ENCODE assay signal across 8 mouse cellular contexts in genomic region chr4:133928576-133929277, GRCm38 (mm10). TPM values are rescaled to one million over a fixed set of nuclear protein-coding genes. Genes with fewer than 3 reads are reported as not detected.
DNase-seq lines count a peak whose midpoint lies in the region; ATAC-seq lines count a peak whose summit lies in the region.

No protein-coding gene starts in this region.

- 0 out of 2 replicates have a peak overlapping the region, but pooled peaks have one; percentile 2 for H3K4me2 ChIP-seq in kidney, embryonic 14.5 days (replicated peaks; ENCODE audit: low read depth, low read length)
- no peak overlapping the region for H3K4me2 ChIP-seq in limb, embryonic 15.5 days
- no peak overlapping the region for H3K4me2 ChIP-seq in neural tube, embryonic 15.5 days

- H3K4me3 ChIP-seq in kidney, embryonic 14.5 days (ENCODE audit: low read length): no peak overlapping the region
- 0 out of 2 replicates have a peak overlapping the region, but pooled peaks have one; percentile 9 for H3K4me3 ChIP-seq in embryonic facial prominence, embryonic 10.5 days
- H3K4me3 ChIP-seq in limb, embryonic 15.5 days: no peak overlapping the region
- no peak overlapping the region for H3K4me3 ChIP-seq in neural tube, embryonic 15.5 days (replicated peaks)

- 27% methylated on average over 15 of the region's 15 CpGs for WGBS in kidney, embryonic 14.5 days
- WGBS in embryonic facial prominence, embryonic 10.5 days: 49% methylated on average over 15 of the region's 15 CpGs
- 36% methylated on average over 15 of the region's 15 CpGs for WGBS in limb, embryonic 15.5 days
- whole genome bisulfite sequencing in neural tube, embryonic 15.5 days: 59% methylated on average over 15 of the region's 15 CpGs

- no peak for ATAC-seq in kidney, embryonic 14.5 days (ENCODE audit: low FRiP score, low TSS enrichment)
- no peak for ATAC-seq in limb, embryonic 15.5 days (ENCODE audit: insufficient number of reproducible peaks, low FRiP score, low TSS enrichment, low read depth)
- 0 out of 2 replicates have a peak, but pooled peaks have one; percentile 3 for ATAC-seq in neutrophil, adult 5-6 weeks (ENCODE audit: extremely low read depth, insufficient number of reproducible peaks, low FRiP score, poor library complexity, severe bottlenecking)
- ATAC-seq in neural tube, embryonic 15.5 days (ENCODE audit: low FRiP score): no peak

- no peak for DNase-seq in kidney, adult 11 months
- DNase-seq in embryonic facial prominence, embryonic 10.5 days (ENCODE audit: low spot score): peak; percentile 60
- DNase-seq in gastrocnemius, adult 8-10 months (ENCODE audit: low spot score in 2 of 2): no peak
- no peak for DNase-seq in adrenal gland, adult 8-10 months

- peak overlapping the region; percentile 31; the same call in 1 of the 2 replicates for H3K27ac ChIP-seq in kidney, embryonic 14.5 days (ENCODE audit: low read depth, low read length)
- peak overlapping the region; percentile 75 for H3K27ac ChIP-seq in embryonic facial prominence, embryonic 10.5 days (replicated peaks)
- H3K27ac ChIP-seq in limb, embryonic 15.5 days: peak overlapping the region; percentile 43
- no peak overlapping the region for H3K27ac ChIP-seq in neural tube, embryonic 15.5 days (replicated peaks)

- H3K27me3 ChIP-seq in kidney, embryonic 14.5 days (ENCODE audit: control insufficient read depth, insufficient read depth, low read length): no peaks in the 10 kb centered on the region
- H3K27me3 ChIP-seq in embryonic facial prominence, embryonic 10.5 days (replicated peaks; ENCODE audit: low read depth, poor library complexity, severe bottlenecking): no peaks in the 10 kb centered on the region
- H3K27me3 ChIP-seq in limb, embryonic 15.5 days: no peaks in the 10 kb centered on the region
- no peaks in the 10 kb centered on the region for H3K27me3 ChIP-seq in neural tube, embryonic 15.5 days (replicated peaks)

- H3K36me3 ChIP-seq in kidney, embryonic 14.5 days (ENCODE audit: control insufficient read depth, insufficient read depth, low read length): no peaks in the 10 kb centered on the region
- H3K36me3 ChIP-seq in embryonic facial prominence, embryonic 10.5 days (replicated peaks): no peaks in the 10 kb centered on the region
- no peaks in the 10 kb centered on the region for H3K36me3 ChIP-seq in limb, embryonic 15.5 days
- no peaks in the 10 kb centered on the region for H3K36me3 ChIP-seq in neural tube, embryonic 15.5 days

- no peak overlapping the region; the same call in 1 of the 2 replicates for H3K9ac ChIP-seq in kidney, embryonic 14.5 days (ENCODE audit: low read depth, low read length)
- H3K9ac ChIP-seq in limb, embryonic 15.5 days: no peak overlapping the region
- no peak overlapping the region for H3K9ac ChIP-seq in neural tube, embryonic 15.5 days (replicated peaks)

- H3K9me3 ChIP-seq in kidney, embryonic 14.5 days (ENCODE audit: control insufficient read depth, low read length): no peaks in the 10 kb centered on the region
- H3K9me3 ChIP-seq in embryonic facial prominence, embryonic 10.5 days: no peaks in the 10 kb centered on the region
- no peaks in the 10 kb centered on the region for H3K9me3 ChIP-seq in limb, embryonic 15.5 days
- H3K9me3 ChIP-seq in neural tube, embryonic 15.5 days (replicated peaks): no peaks in the 10 kb centered on the region

- peaks cover 4% of the 10 kb centered on the region; the same call in 1 of the 2 replicates for H3K4me1 ChIP-seq in kidney, embryonic 14.5 days (ENCODE audit: control insufficient read depth, insufficient read depth, low read length)
- H3K4me1 ChIP-seq in embryonic facial prominence, embryonic 10.5 days: peaks cover 19% of the 10 kb centered on the region
- peaks cover 8% of the 10 kb centered on the region; the same call in 1 of the 2 replicates for H3K4me1 ChIP-seq in limb, embryonic 15.5 days
- H3K4me1 ChIP-seq in neural tube, embryonic 15.5 days: no peaks in the 10 kb centered on the region

RNA-seq across cellular contexts. Expression of gene Hmgn2, which starts 39.7 kb away (rescaled TPM):
- polyA plus RNA-seq in kidney, embryonic 14.5 days (2014; fragmentation: Nextera tagmentation; extraction: Ambion mirVana): 3,172 and 3,245 TPM in 2 replicates
- 2,976 and 3,167 TPM in 2 replicates for polyA plus RNA-seq in embryonic facial prominence, embryonic 10.5 days (2016; fragmentation: Nextera tagmentation; extraction: Ambion mirVana)
- 1,764 and 1,770 TPM in 2 replicates for polyA plus RNA-seq in limb, embryonic 15.5 days (2015; fragmentation: Nextera tagmentation; extraction: Ambion mirVana)
- 290 and 299 TPM in 2 replicates for total RNA-seq in neutrophil, adult 5-6 weeks (2017)
- 10 to 100 TPM; 28.5 to 36.6 (median 31.6) TPM for total RNA-seq in gastrocnemius, adult 8-10 months (2022)
- total RNA-seq in adrenal gland, adult 8-10 months (2022): 100 to 1,000 TPM; 127 to 139 (median 136) TPM
- 921 and 1,163 TPM in 2 replicates for polyA plus RNA-seq in neural tube, embryonic 15.5 days (2015; fragmentation: Nextera tagmentation; extraction: Ambion mirVana)

RNA-seq across cellular contexts. Expression of gene Rps6ka1, which starts 41.1 kb away (rescaled TPM):
- polyA plus RNA-seq in kidney, embryonic 14.5 days (2014; fragmentation: Nextera tagmentation; extraction: Ambion mirVana): 29.6 and 49.8 TPM in 2 replicates
- 46.6 and 47.6 TPM in 2 replicates for polyA plus RNA-seq in embryonic facial prominence, embryonic 10.5 days (2016; fragmentation: Nextera tagmentation; extraction: Ambion mirVana)
- 31.5 and 35.6 TPM in 2 replicates for polyA plus RNA-seq in limb, embryonic 15.5 days (2015; fragmentation: Nextera tagmentation; extraction: Ambion mirVana)
- 67.3 and 80.3 TPM in 2 replicates for total RNA-seq in neutrophil, adult 5-6 weeks (2017)
- total RNA-seq in gastrocnemius, adult 8-10 months (2022): 1 to 10 TPM; 3.3 to 4.7 (median 4.0) TPM
- 10 to 100 TPM; 16.4 to 25.7 (median 22.8) TPM for total RNA-seq in adrenal gland, adult 8-10 months (2022)
- polyA plus RNA-seq in neural tube, embryonic 15.5 days (2015; fragmentation: Nextera tagmentation; extraction: Ambion mirVana): 23.7 and 38.8 TPM in 2 replicates
